Mouse (Mus musculus) hindbrain, embryonic 14.5 days (tissue): ENCODE measurements around the gene Bak1. TPM values are rescaled to one million over a fixed set of nuclear protein-coding genes. Genes with fewer than 3 reads are reported as not detected.

ENCODE experiments used
- ATAC-seq: fragments of 200-750 bp; cut with Nextera tagmentation; 2 replicates; pipeline ENCODE4 v1.8.0; 2017; ENCODE audit warnings: moderate number of reproducible peaks, mild to moderate bottlenecking, moderate TSS enrichment, moderate library complexity; ENCODE audit not compliant: low FRiP score
- DNase-seq: peaks from one replicate; pipeline ENCODE4 v3.0.0-alpha.2; 2015; ENCODE audit warnings: low spot score
- H3K27ac ChIP-seq: fragments of 300-500 bp; sonication (generic); 2 replicates; pipeline ENCODE4 v1.5.1; 2014; ENCODE audit warnings: mild to moderate bottlenecking, moderate library complexity
- H3K27me3 ChIP-seq: fragments of 300-500 bp; sonication (generic); 2 replicates; pipeline ENCODE4 v1.6.1; 2014; ENCODE audit warnings: mild to moderate bottlenecking, low read length, mixed read lengths; ENCODE audit not compliant: control insufficient read depth, insufficient read depth
- H3K36me3 ChIP-seq: fragments of 300-500 bp; sonication (generic); replicated peaks from 2 replicates; pipeline ENCODE4 v1.6.1; 2014; ENCODE audit not compliant: control insufficient read depth, insufficient read depth
- H3K4me1 ChIP-seq: fragments of 300-500 bp; sonication (generic); replicated peaks from 2 replicates; pipeline ENCODE4 v1.6.1; 2014; ENCODE audit warnings: antibody characterized with exemption, low read length, mixed read lengths; ENCODE audit not compliant: control insufficient read depth, insufficient read depth
- H3K4me2 ChIP-seq: fragments of 300-500 bp; sonication (generic); replicated peaks from 2 replicates; pipeline ENCODE4 v1.6.1; 2014; ENCODE audit warnings: mild to moderate bottlenecking, moderate library complexity
- H3K4me3 ChIP-seq: fragments of 300-500 bp; sonication (generic); replicated peaks from 2 replicates; pipeline ENCODE4 v1.5.1; 2014; ENCODE audit warnings: mild to moderate bottlenecking, low read length
- H3K9ac ChIP-seq: fragments of 300-500 bp; sonication (generic); 2 replicates; pipeline ENCODE4 v1.6.1; 2014
- H3K9me3 ChIP-seq: fragments of 300-500 bp; sonication (generic); 2 replicates; pipeline ENCODE4 v1.6.1; 2016; ENCODE audit warnings: low read length; ENCODE audit not compliant: control insufficient read depth
- WGBS: fragments of 180-500 bp; shearing (Covaris S2); extraction: QIAGEN DNeasy Blood & Tissue Kit; methylation state at CpG from one replicate; pipeline ENCODE4 v1.1.7; 2014; 5-methylcytosine and 5-hydroxymethylcytosine counted together
- polyA plus RNA-seq: library from polyadenylated mRNA; unstranded; fragments of >200 nt; fragmentation: Nextera tagmentation; extraction: Ambion mirVana; gene quantifications from 2 replicates; pipeline ENCODE4 v1.2.1, GENCODE M21; 2014

Gene Bak1
- polyA plus RNA-seq, 1 experiment from 2014 or later: 5.9 TPM

GRCm38 (mm10) chr17:27017564-27018499, 11.0 kb downstream of the Bak1 start:
- Histone ChIP-seq H3K4me2 (peak overlapping the region; percentile 66), H3K9me3 (no peaks in the 10 kb centered on the region), H3K27me3 (no peaks in the 10 kb centered on the region), H3K4me1 (0 out of 2 replicates have a peak, but pooled peaks cover 6% of the 10 kb centered on the region), H3K27ac (no peak overlapping the region; the same call in 1 of the 2 replicates), H3K4me3 (peak overlapping the region; percentile 42), H3K36me3 (peaks cover 35% of the 10 kb centered on the region), H3K9ac (peak overlapping the region; percentile 54)
- DNase-seq (peak; percentile 88), ATAC-seq (peak; percentile 81)
- 8% methylated on average over 34 of the region's 34 CpGs for WGBS

- DNase-seq (no peak), ATAC-seq (no peak)
- Histone ChIP-seq H3K9ac (no peak overlapping the region), H3K27ac (no peak overlapping the region), H3K4me1 (0 out of 2 replicates have a peak, but pooled peaks cover under 1% of the 10 kb centered on the region), H3K4me3 (no peak overlapping the region), H3K4me2 (no peak overlapping the region), H3K36me3 (no peaks in the 10 kb centered on the region), H3K27me3 (no peaks in the 10 kb centered on the region), H3K9me3 (no peaks in the 10 kb centered on the region)
- WGBS: 34% methylated on average over 6 of the region's 6 CpGs
These were observed 15.9 kb downstream of the Bak1 start for GRCm38 (mm10) chr17:27012909-27013308.

DNA sequence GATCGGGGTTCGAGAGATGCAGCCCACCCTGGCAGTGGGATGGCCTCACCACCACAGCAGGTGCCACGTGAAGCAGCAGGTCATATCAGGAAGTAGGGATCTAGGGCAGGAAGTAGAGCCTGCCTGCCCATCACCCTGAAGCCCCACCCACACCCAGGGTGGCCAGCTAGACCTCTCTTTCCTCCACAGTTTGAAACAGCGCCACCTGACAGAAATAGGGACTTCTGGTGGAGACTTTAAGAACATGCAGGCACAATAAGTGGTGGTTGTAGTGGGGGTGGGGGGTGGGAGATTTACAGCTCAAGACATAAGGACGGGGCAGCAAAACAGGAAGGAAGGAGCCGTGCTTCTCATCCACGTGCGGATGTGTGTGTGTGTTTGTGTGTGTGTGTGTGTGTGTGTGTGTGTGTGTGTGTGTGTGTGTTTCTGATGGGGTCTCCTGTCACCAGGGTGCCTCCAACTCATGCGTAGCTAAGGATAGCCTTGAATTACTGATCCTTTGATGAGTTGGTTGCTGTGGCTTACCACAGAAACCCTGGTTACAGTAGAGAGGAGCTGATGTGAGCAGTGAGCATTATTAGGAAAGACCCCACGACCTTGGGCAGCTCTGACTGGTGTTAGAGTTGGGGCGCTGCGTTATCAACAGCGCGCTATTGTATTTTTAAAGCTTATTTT, 16.7 kb downstream of the Bak1 start:
- H3K4me3 ChIP-seq: no peak overlapping the region
- H3K9ac ChIP-seq: no peak overlapping the region
- no peak overlapping the region for H3K27ac ChIP-seq
- 65% methylated on average over 14 of the region's 14 CpGs for WGBS
- DNase-seq: no peak
- H3K4me2 ChIP-seq: no peak overlapping the region
- no peaks in the 10 kb centered on the region for H3K36me3 ChIP-seq
- no peak for ATAC-seq
- no peaks in the 10 kb centered on the region for H3K27me3 ChIP-seq
- H3K4me1 ChIP-seq: no peaks in the 10 kb centered on the region
- no peaks in the 10 kb centered on the region for H3K9me3 ChIP-seq

GRCm38 (mm10) chr17:27011167-27011566, 17.6 kb downstream of the Bak1 start:
- ATAC-seq (no peak), DNase-seq (no peak)
- H3K4me3 ChIP-seq: no peak overlapping the region
- H3K4me2 ChIP-seq: no peak overlapping the region
- H3K36me3 ChIP-seq: no peaks in the 10 kb centered on the region
- no peaks in the 10 kb centered on the region for H3K9me3 ChIP-seq
- WGBS: 93% methylated on average over 10 of the region's 10 CpGs
- H3K9ac ChIP-seq: no peak overlapping the region
- no peaks in the 10 kb centered on the region for H3K27me3 ChIP-seq
- no peaks in the 10 kb centered on the region for H3K4me1 ChIP-seq
- no peak overlapping the region for H3K27ac ChIP-seq

DNA sequence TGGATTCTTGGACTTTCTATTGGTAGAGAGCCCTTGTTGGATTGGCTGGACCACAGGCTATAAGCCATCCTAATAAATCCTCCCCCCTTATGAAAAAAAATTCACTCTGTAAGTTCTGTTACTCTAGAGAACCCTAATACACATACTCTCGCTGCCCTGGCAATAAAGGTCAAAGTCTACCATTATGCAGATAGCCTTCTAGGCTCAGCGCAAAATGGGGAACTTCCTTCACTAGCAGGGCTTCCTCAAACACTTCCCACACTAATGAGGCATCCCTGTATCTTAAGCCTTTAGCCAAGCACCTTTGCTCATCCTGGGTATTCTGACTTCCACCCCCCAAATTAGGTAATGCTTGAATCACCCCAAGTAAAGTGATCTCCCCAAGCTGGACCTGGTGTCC, 20.5 kb downstream of the Bak1 start:
- no peak overlapping the region for H3K4me3 ChIP-seq
- WGBS: 73% methylated on average over 2 of the region's 2 CpGs
- ATAC-seq (no peak), DNase-seq (no peak)
- no peaks in the 10 kb centered on the region for H3K4me1 ChIP-seq
- H3K27me3 ChIP-seq: no peaks in the 10 kb centered on the region
- no peaks in the 10 kb centered on the region for H3K36me3 ChIP-seq
- no peak overlapping the region for H3K4me2 ChIP-seq
- H3K27ac ChIP-seq: no peak overlapping the region
- no peak overlapping the region for H3K9ac ChIP-seq
- no peaks in the 10 kb centered on the region for H3K9me3 ChIP-seq

DNA sequence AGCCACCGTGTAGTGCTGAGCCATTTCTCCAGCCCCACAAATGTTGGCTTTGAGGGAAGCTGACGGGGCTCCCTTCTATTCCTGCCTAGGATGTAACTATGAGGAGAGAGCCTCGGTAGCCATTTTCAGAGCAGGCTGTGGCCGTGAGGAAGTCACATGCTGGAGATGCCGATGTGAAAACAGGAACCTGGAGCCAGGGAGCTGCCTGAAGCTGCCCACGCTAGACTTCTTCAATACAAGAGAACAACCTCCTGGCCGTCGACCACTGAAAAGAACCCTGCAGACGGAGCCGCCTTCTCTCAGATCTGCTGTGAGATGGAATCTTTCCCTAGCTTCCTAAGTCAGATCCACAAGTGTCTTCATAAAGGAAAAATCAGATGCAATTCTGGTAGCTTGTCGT, 23.2 kb downstream of the Bak1 start:
- H3K27ac ChIP-seq: no peak overlapping the region
- ATAC-seq (no peak), DNase-seq (no peak)
- no peak overlapping the region for H3K4me2 ChIP-seq
- no peak overlapping the region for H3K4me3 ChIP-seq
- H3K9me3 ChIP-seq: no peaks in the 10 kb centered on the region
- H3K36me3 ChIP-seq: no peaks in the 10 kb centered on the region
- no peaks in the 10 kb centered on the region for H3K4me1 ChIP-seq
- no peak overlapping the region for H3K9ac ChIP-seq
- 60% methylated on average over 11 of the region's 11 CpGs for WGBS
- no peaks in the 10 kb centered on the region for H3K27me3 ChIP-seq

GRCm38 (mm10) chr17:27004903-27005485, 23.8 kb downstream of the Bak1 start:
- Histone ChIP-seq H3K27ac (no peak overlapping the region), H3K9ac (no peak overlapping the region), H3K36me3 (no peaks in the 10 kb centered on the region), H3K4me3 (no peak overlapping the region), H3K27me3 (no peaks in the 10 kb centered on the region), H3K4me2 (no peak overlapping the region), H3K9me3 (no peaks in the 10 kb centered on the region), H3K4me1 (no peaks in the 10 kb centered on the region)
- DNase-seq (no peak), ATAC-seq (no peak)
- WGBS: 44% methylated on average over 19 of the region's 19 CpGs

GRCm38 (mm10) chr17:27004431-27004830, 24.4 kb downstream of the Bak1 start:
- Histone ChIP-seq H3K4me1 (no peaks in the 10 kb centered on the region), H3K27ac (no peak overlapping the region), H3K4me2 (no peak overlapping the region), H3K4me3 (no peak overlapping the region), H3K9me3 (no peaks in the 10 kb centered on the region), H3K36me3 (no peaks in the 10 kb centered on the region), H3K9ac (no peak overlapping the region), H3K27me3 (no peaks in the 10 kb centered on the region)
- WGBS: 29% methylated on average over 9 of the region's 9 CpGs
- ATAC-seq (no peak), DNase-seq (peak; percentile 42)

- no peak for DNase-seq
- no peak for ATAC-seq
- H3K9me3 ChIP-seq: no peaks in the 10 kb centered on the region
These were observed 26.9 kb downstream of the Bak1 start for GRCm38 (mm10) chr17:27001889-27002288.

More at GRCm38 (mm10) chr17:27001889-27002288, 26.9 kb downstream of the Bak1 start:
- Histone ChIP-seq H3K36me3 (no peaks in the 10 kb centered on the region), H3K4me2 (no peak overlapping the region), H3K4me1 (no peaks in the 10 kb centered on the region), H3K9ac (no peak overlapping the region), H3K27ac (no peak overlapping the region), H3K4me3 (no peak overlapping the region), H3K27me3 (no peaks in the 10 kb centered on the region)
- 39% methylated on average over 6 of the region's 6 CpGs for WGBS
